Mouse (Mus musculus): ENCODE data around the gene Irgm1. TPM values are rescaled to one million over a fixed set of nuclear protein-coding genes. Genes with fewer than 3 reads are reported as not detected.

The Irgm1 gene
- polyA plus RNA-seq, 1 experiment from 2014 or later = 39.2 TPM

- in situ Hi-C loops (cut with MboI; ENCODE audit: low pct_unique_long_range_greater_than_20kb) = loop anchor here (25.0 kb wide), 1 partner anchor 871 kb away; no protein-coding TSS in a partner anchor
- ChIA-PET POLR2A (interaction anchor here (1.1 to 2.3 kb wide), 3 partner anchors 8 to 43 kb away, joined by 4 to 14 read pairs (median 5); partner anchors contain the start of gene Rack1), CTCF (interaction anchor here (0.9 to 1.2 kb wide), 4 partner anchors 9 to 36 kb away, joined by 3 to 4 read pairs (median 4); no protein-coding TSS in a partner anchor)
- ATAC-seq = no peak
- no peak for TF ChIP-seq CTCF (IDR thresholded peaks at IDR 0.05)
- DNase-seq (ENCODE audit: low read depth, low spot score) = no peak
- no peaks in the 10 kb centered on the region for H3K27me3 ChIP-seq
Observed at GRCm38 (mm10) chr11:48815851-48816250, 55.6 kb downstream of the Irgm1 start.

- no peaks in the 10 kb centered on the region for H3K27me3 ChIP-seq
- DNase-seq (ENCODE audit: low read depth, low spot score) = no peak
- in situ Hi-C loops (cut with MboI; ENCODE audit: low pct_unique_long_range_greater_than_20kb) = loop anchor here (25.0 kb wide), 1 partner anchor 874 kb away; no protein-coding TSS in a partner anchor
- no peak for TF ChIP-seq CTCF (IDR thresholded peaks at IDR 0.05)
- CTCF ChIA-PET = interaction anchor here (0.8 to 1.9 kb wide), 4 partner anchors 9 to 22 kb away, joined by 3 to 10 read pairs (median 4); no protein-coding TSS in a partner anchor
- no peak for ATAC-seq
- POLR2A ChIA-PET = interaction anchor here (1.8 kb wide), 1 partner anchor 12 kb away, joined by 6 read pairs; no protein-coding TSS in a partner anchor
Observed at GRCm38 (mm10) chr11:48813782-48814181, 57.7 kb downstream of the Irgm1 start.

Other genes with a start within 250 kb of the Irgm1 start
- gene Rack1, start 71.4 kb downstream of the Irgm1 start, polyA plus RNA-seq (2021) = 1,050 TPM
- 63.9 TPM for gene Trim41, start 54.3 kb downstream of the Irgm1 start, polyA plus RNA-seq (2021)
- 9.5 TPM for gene Trim7, start 45.5 kb downstream of the Irgm1 start, polyA plus RNA-seq (2021)
- gene Gm12184, start 45.0 kb downstream of the Irgm1 start, polyA plus RNA-seq (2021) = 3.4 TPM
- 0.15 TPM for gene Gm5431, start 30.5 kb upstream of the Irgm1 start, polyA plus RNA-seq (2021)
- gene Psme2b, start 74.5 kb upstream of the Irgm1 start, polyA plus RNA-seq (2021) = 93.0 TPM
- gene Olfr56, start 107.2 kb upstream of the Irgm1 start, polyA plus RNA-seq (2021) = 0.06 TPM
- gene 9930111J21Rik1, start 107.7 kb upstream of the Irgm1 start, polyA plus RNA-seq (2021) = 0.62 TPM
- 0.68 TPM for gene Gm12185, start 120.5 kb upstream of the Irgm1 start, polyA plus RNA-seq (2021)
- 0.59 TPM for gene Tgtp1, start 122.5 kb upstream of the Irgm1 start, polyA plus RNA-seq (2021)
- 0.86 TPM for gene 9930111J21Rik2, start 179.6 kb upstream of the Irgm1 start, polyA plus RNA-seq (2021)
- gene Tgtp2, start 192.5 kb upstream of the Irgm1 start, polyA plus RNA-seq (2021) = 0.18 TPM
- 0.81 TPM for gene Ifi47, start 204.9 kb upstream of the Irgm1 start, polyA plus RNA-seq (2021)
- gene Olfr1396, start 243.2 kb upstream of the Irgm1 start, polyA plus RNA-seq (2021) = not detected

Measured in Patski (cell line).